Mouse (Mus musculus): Measurements from ENCODE around the gene Anapc16.

Anapc16 gene

DNA sequence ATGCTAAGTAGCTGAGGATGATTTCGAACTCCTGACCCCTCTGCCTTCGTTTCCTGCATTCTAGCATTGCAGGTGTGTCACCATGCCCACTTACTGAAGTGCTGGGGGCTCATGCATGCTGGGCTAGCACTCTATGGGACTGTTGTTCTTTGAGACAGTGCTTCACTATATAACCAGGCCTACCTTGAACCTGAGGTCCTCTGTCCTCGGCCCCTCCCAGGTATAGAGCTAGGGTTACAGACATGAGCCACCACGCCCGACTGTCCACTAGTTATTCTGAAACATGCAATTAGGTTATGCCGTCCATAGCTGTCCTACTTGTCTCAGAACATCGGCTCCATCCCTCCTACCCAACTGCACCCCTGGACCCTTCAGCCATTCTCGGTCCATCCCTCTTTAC is 31.1 kb downstream of the Anapc16 start:
- no peak for DNase-seq (ENCODE audit: low spot score)

DNA sequence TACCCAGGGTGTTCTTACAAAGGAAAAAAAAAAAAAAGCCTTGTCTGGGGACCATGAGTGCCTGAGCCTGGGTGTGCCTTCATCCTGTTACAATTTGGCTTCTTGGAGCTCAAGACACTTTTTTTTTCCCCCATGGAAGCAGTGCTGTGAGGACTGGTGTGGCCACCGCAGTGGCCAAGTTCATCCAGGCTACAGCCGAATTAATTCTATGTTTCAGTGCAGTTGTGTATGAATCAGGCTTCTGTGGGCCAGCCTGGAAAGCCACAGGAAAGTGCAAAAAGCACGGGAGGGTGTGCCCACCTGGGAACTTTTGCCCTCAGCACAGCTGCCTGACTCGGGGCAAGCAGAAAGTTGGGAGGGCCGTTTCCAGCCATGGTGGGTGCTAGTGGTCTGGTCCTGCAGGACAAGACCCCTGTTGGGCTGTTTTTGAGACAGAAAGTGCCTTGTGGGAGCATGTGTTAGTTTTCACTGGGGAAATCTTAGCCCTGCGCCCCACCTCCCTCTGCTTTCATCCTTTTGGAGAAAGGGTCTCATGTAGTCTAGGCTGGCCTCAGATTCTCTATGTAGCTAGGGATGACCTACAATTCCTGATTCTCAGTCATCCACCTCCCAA is 32.4 kb downstream of the Anapc16 start:
- no peak for DNase-seq (ENCODE audit: low spot score)

DNA sequence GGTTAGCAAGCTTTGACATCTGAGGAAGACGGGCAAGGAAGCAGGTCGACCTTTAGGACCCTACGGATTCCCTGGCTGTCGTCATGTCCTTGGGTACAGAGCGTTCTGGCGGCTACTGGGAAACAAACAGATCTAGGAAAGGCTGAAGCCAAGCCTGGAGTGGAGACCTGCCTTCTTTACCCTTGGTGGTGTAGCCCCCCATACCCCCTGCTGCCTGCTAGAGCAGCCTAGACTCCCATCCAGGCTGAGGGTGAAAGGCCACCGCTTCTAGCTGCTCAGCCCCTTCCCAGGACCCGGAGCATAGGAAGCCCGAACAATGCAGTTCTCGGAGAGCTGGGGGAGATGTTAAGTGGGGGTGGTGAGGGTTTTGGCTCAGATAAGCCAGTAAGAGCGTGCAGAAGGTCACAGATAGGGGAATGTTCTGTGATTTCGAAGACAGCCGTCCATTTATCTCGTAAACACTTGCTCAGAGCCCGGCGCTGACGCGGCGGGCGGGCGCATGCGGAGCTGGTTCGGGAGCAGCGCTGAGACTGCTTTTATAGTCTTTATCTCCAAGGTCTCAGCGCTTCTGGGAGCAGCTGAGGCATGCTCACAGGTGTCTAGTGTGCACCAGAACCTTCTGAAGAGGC is 33.0 kb downstream of the Anapc16 start:
- peak; percentile 56 for DNase-seq (ENCODE audit: low spot score)

DNA sequence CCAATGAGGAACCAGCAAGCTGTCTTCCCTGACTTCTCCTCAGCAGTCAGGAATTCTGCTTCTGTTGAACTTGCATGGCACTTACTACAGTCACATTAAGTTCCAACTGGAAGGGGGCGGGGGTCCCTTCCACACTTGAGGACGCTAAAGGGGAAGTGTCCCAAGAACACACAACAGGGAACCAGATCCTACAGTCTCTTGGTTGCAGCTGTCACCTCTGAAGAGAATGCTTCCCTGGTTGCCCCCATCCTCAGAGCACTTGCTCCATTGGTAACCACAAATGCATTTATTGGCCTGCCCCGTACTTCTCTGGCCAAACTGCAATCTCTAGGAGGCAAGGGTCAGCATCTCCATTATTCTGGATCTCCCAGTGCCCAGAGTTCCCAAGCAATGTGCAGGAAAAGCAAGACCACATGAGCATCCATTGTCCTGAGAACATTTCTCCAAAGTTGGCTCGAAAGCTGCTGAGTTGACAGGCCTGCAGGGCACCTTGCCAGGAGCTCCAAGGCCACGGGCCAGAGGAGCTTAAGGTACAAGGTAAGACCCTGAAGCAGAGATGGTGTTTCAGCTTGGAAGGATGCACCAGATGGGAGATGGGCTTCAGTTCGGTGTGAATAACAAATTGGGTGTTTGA is 35.5 kb downstream of the Anapc16 start:
- no peak for DNase-seq (ENCODE audit: low spot score)

DNA sequence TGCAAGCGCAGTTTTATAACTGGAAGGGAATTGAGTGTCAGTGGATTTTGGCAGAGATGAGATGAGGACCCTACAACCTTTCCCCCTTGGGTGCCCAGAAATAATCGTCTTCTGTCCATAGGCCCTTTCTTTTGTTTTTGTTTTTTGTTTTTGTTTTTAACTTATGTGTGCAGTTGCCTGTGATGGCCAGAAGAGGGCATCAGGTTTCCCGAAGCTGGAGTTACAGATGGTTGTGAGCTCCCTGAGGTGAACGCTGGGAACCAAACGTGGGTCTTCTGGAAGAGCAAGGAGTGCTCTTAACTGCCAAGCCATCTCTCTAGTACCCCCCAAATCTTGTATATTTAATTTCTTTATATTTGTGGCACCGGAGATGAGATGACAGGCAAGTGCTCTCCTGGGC is 36.2 kb downstream of the Anapc16 start:
- DNase-seq (ENCODE audit: low spot score) = no peak

DNA sequence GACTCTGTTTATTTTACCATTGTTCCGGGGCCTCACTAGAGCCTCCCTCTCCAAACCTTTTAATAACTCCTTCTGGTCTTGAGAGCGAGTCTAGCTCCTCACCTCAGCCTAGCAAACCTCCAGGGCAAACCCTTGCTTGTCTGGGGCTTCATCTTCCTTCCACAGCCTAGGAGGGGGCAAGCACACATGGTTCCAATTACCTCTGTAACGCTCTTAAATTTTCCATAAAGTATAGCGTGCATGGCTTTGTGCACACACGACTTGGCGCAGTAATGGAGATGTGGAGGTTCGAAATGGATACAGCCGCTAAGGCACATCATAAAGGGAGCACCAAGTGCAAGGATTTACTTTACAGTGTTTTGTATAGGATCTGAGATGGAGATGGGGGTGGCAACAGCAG is 37.1 kb downstream of the Anapc16 start:
- DNase-seq (ENCODE audit: low spot score) = no peak

DNA sequence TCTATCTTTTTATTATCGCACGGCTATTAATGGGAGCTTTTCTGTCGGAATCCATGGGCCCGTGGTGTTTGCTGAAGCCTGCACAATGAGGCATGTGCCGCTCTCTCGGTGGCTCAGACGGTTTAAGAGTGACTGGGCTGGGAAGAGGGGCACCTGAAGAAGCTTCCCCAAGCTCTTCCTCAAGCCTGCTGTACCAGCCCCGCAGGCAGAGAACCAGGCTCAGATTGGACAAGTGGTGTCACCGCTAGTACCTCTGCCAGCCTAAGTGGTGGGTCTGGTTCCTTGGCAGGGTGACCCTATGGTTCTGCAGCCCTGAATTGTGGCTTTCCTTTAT is 37.6 kb downstream of the Anapc16 start:
- no peak for DNase-seq (ENCODE audit: low spot score)

DNA sequence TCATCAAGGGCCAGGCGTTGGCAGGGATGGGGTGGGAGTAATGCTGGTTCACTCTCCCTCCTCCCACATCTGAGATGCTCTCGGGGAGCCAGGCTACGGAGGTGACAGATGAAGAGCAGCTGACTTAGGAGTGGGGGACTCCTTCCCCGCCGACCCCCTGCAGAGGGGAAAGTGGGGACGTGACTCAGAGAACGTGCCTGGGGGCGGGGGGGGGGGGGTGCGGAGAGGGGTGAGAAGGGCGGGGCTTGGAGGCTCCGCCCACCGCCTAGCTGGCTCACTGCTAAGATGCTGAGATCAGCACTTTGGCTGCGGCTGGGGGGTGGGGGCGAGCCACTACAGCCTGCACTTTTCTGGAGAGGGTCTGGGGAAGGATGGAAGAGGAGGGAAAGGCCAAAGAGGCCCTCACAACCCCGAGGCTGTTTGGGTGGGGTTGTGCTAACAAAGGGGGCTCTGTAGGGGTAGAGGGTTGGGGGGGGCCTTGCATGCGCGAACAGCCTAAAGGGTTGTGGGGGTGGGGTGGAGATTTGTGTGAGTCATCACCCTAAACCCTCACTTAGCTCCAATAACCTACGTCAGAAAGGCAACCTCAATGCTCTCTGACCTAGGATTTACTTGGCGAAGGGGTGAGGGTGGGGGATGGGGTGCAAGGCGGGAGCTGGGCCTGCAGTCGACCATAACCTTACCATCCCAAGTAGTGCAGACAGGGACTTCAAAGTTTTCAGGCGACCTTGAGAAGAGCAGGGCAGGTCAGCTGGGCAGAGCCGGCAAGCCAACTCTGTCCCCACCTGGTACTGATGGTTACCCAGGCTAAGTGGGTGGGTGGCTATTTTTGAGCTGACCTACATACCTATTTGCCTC is 38.2 kb downstream of the Anapc16 start:
- DNase-seq (ENCODE audit: low spot score) = no peak

DNA sequence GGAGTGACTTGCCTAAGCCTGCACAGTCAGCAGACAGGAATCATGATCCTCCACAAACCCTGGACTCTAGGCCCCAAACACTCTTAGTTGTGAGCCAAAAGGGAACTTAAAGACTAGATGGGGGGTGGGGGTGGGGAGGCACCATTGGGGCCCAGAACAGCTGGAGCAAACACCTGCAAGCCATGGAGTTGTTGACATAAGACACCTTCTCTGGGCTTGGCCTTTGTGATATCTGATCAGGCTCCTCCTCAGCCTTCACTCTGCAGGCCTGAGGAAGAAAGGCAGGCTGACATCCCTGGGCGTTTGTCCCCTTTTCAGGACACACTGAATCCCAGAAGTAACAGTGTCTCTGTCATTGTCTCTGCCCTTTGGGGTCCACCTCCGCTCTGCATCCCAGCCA is 39.3 kb downstream of the Anapc16 start:
- DNase-seq (ENCODE audit: low spot score) = no peak

DNA sequence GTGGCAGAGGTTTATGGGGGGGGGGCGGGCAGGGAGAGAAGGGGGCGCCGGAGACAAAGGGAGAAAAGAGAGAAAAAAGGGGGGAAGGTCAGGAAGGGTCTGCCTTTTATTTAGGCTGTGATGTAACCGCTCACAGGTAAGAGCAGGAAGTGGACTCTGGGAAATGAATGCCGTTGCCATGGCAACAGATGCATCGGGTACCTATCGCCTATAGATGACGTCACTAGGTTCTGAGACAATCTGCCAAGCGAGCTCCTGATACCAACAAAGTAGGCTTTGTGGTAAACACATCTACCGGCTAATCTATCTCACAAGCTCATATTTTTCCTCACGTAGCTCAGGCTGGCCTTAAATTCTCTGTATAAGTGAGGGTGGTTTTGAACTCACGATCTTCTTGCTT is 43.4 kb downstream of the Anapc16 start:
- no peak for DNase-seq (ENCODE audit: low spot score)

DNA sequence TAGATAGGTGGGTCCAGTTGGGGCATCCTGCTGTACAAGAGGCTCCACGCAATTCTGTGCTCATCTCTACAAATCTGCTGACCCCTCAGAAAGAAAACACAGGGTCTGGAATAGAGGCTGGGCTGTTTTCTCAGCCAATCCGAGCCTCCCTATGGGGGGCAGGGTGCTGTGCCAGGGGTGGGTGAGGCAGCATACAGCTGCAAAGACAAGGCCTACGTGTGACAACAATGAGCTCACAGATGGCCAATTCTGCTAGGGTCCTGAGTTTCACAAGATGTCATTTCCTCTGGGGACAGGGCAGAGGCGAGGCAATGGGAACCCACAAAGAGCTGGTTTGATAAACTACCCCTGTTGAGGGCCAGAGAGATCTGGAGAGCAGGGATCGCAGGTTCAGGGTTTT is 44.5 kb downstream of the Anapc16 start:
- DNase-seq (ENCODE audit: low spot score) = no peak

DNA sequence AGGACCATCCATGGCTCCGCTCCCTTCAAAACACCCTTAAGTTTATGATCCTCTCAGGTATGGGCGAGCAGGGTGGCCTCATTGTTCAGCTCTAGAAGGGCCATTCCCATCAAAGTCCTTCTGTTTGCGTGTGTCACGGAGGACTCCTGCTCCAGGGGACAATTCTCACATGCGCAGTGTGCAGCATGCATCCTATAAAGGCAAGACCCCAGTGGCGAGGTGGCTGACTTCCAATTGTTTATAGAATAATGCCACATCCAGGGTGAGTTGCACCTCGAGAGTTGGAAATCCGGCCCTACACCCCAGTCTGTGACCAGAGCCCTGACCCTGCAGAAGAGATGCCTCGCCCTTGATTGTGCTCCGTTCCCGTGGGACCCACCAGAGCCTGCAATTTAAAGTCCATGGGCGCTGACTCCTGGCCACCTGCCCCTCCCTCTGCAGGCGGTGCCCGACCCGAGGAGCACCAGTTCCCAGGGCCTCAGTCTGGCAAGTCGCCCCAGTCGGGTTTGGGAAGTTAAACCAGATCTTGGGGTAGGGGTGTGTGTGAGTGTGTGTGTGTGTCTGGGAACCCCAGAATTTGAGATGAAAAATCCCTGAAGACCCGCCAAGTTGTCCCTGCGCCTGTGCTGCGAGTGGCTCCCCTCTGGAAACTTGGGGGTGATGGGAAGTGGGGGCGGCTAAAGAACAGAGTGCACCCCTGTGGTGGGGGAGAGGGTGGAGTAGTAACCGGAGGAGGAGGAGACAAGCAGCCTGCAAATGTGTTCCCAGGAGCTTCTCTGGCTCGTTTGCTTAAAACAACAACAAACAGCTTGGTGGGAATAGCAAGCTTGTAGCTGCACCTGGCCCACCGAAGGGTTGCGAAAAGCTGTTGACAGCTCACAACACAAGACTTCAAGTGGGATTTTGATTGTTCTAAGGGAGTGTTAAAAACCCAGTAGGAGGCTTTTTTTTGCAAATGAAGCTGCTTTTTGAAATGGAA is 45.5 kb downstream of the Anapc16 start:
- no peak for DNase-seq (ENCODE audit: low spot score)

DNA sequence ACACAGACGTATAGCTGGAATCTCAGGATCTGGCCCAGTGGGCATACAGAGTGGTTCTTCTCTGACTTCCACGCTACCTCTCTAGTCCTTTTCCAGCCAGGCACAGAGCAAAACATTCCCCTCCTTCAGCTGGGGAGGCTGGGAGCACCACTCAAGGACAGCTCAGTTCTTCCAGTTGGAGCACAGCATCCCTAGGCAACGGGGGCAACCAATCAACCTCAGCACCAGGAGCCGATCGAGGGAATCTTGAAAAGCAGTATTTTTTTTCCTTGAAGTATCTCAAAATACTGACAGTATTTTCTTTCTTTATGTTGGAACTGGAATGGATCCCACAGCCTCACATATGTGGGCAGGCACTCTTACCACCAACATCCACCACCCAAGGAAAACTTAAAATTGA is 46.3 kb downstream of the Anapc16 start:
- DNase-seq (ENCODE audit: low spot score) = no peak

DNA sequence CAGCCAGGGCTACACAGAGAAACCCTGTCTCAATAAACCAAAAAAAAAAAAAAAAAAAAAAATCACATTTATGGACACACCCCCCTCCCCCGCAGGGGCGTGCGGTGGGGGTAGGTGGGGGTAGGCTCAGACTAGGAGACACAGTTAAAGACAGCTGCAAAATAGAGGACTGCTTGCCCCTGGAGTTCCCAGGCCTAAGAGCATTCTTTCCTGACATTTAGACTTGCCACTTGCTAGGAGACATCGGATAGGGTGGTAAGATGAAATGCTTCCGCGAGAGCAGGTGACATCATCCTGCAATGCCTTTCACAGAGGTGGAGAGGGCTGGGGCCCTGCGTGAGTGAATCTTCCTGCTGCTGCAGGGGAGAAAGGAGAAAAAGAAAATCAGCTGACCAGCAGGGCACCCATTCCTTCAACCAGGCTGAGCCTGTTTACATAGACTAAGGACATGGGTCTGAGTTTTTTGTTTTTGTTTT is 49.3 kb downstream of the Anapc16 start:
- no peak for DNase-seq (ENCODE audit: low spot score)

DNA sequence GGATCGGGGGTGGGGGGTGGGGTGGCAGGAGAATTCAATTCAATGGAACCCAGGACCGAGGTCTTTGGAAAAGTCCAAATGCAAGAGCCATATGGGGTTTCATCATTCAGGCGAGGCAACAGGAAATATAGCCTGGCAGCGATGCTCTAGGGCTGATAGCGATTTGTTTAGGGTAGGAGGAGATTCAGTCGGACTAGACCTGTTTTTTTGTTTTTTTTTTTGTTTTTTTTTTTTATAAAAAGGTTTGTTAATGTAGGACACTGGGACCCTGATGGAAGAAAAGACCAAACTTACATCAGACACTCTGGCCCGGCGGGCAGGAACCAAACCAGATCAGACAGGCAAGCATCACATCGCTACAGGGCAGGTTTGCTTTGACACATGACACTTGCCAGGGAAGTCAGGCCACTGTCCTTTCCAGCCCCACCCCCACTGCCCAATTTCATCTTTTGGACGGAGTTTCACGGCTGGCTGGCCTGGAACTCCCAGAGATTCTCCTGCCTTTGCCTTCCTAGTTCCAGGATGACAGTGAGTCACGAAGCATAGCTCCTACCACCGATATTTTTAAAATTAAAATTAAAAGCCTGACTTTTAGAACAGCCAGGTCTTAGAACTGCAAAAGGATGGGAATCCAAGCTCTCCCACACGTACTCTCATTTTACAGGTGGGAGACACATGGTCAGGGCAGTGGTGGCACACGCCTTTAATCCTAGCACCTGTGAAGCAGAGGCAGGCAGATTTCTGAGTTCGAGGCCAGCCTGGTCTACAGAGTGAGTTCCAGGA is 50.0 kb downstream of the Anapc16 start:
- no peak for DNase-seq (ENCODE audit: low spot score)

DNA sequence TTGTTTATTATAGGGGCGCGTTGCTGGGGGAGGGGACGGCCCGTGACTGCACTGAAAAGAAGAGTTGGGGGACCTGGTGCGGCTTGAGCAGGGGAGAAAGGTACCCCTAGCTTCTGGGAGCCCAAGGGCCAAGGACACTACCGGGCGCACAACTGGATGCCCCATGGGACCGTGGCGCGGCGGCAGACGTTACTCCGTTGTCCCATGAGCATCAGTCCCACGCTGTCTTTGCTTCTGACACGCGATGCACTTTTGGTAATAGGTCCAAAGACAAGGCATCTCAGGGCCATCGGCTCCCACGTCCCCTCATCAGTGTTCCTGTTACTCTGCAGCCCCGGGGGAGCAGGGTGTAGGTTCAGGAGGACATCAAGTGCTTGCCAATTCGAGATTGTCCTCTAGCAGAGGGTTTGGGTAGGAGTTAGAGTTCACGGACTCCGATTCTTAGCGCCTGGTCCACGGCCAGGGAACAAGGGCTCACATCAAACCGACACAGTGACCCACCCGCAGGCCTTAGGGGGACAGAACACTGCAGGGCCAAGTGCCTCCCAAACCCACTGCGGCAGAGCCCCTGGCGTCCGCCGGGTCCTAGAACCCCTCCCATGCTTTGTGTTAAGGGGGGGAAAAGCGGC is 50.7 kb downstream of the Anapc16 start:
- no peak for DNase-seq (ENCODE audit: low spot score)

DNA sequence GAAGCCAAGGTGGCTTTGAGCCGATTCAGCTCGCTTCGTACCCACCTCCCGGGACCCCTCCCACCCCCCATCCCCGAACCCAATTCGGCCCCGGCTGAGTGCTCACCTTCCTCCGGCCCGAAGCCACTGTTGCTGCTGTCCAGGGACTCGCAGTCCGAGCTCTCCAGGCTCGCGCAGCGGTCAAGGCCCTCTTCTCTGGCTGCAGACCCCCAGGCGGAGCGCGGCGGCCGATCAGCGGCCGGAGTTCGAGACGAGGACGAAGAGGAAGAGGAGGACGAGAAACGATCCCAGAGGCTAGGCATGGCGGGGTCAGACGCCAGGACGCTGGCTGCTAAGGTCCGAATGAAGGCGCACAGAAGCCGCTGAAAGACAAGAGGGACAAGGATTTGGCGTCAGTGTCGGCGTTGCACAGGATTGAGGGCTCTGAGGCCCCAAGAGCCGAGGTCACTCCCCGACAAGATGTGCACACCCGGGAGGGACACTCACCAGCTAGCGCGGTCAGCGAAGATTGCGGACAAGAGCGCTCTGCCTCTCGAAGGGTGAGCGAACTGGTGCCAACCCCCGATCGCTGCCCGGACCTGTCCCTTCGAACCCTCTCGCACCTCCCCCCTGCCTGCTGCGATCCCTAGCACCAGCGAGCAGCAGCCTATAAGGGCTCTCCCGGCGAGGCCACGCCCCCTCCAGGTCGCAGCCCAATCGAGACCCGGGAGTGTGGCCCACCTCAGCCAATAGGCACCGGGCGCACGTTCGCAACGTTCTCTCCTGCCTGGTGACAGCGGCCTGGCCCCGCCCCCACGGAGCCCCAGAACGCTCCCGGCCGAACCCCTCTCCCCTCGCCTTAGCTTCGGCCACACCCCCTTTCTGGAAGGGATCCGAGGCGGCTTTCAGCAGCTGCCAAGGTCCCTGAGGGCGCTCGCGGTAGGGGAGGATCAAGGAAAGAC is 51.5 kb downstream of the Anapc16 start, which contains the start of gene Ddit4:
TSS of gene Ddit4 (minus strand) at position 624 of the 941 bp plus-strand sequence.
- DNase-seq (ENCODE audit: low spot score) = peak; percentile 97

DNA sequence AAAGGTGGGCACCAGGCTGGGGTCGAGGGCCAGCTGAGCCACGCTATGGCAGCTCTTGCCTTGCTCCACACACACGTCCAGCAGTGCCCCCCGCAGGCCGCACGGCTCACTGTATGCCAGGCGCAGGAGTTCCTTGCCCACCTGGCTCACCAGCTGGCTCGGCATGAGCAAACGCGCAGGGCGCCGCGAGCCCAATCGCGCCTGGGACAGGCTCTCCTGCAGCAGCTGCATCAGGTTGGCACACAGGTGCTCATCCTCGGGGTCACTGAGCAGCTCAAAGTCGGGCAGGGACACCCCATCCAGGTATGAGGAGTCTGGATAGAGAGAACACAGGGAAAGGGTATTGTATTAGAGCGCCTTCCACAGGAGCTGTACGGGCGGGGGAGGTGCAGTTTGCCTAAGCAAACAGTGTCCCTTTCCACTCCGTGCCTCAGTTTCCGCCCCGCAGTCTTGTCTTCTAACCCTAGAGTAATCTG is 52.2 kb downstream of the Anapc16 start:
- peak; percentile 66 for DNase-seq (ENCODE audit: low spot score)
